Mouse (Mus musculus) erythroblast, adult 5-6 weeks (primary cell): ENCODE data around the gene Prr14l. TPM values are rescaled to one million over a fixed set of nuclear protein-coding genes. Genes with fewer than 3 reads are reported as not detected.
"Not testable (repeated sequence)": the region's sequence is repeated elsewhere in the genome, so short reads cannot be mapped to it uniquely, and the experiment has no call there.

Source experiments
- ATAC-seq: replicated peaks from 2 replicates; pipeline ENCODE4 v1.8.0; 2016; ENCODE audit warnings: moderate number of reproducible peaks, mild to moderate bottlenecking, moderate TSS enrichment, inconsistent platforms; ENCODE audit not compliant: poor library complexity, low FRiP score, severe bottlenecking
- total RNA-seq, 2 experiments: library from RNA; stranded (forward) in 1 of 2; stranded (reverse) in 1 of 2; fragments of 150-400 nt in 1 of 2; fragments of 200-764, 138-1000 nt in 1 of 2; gene quantifications; 2 replicates each; pipeline versions ENCODE4 v1.2.3 to v1.2.4; 2015 to 2017; ENCODE audit warnings: low replicate concordance in 2 of 2

Gene Prr14l
- total RNA-seq (2015; ENCODE audit: low replicate concordance) (8.8 and 16.3 TPM in 2 replicates), total RNA-seq (2017; ENCODE audit: low replicate concordance) (12.3 and 18.7 TPM in 2 replicates)

- peak; percentile 96 for ATAC-seq
Observed at GRCm38 (mm10) chr5:32853731-32854507, at the start of gene Prr14l. Prr14l (minus strand) TSS chr5:32854256.

GRCm38 (mm10) chr5:32886739-32887138, 32.7 kb upstream of the Prr14l start:
- ATAC-seq = no peak

GRCm38 (mm10) chr5:32872346-32872745, 18.3 kb upstream of the Prr14l start:
- ATAC-seq = no peak

- ATAC-seq = no peak
Observed at GRCm38 (mm10) chr5:32869389-32870024, 15.5 kb upstream of the Prr14l start.

GRCm38 (mm10) chr5:32863253-32864228, 9.5 kb upstream of the Prr14l start, which contains the start of gene Depdc5:
Depdc5 (plus strand) TSS chr5:32863701.
- ATAC-seq = peak; percentile 99

- ATAC-seq = no peak
Observed at GRCm38 (mm10) chr5:32862469-32863132, 8.5 kb upstream of the Prr14l start.

GRCm38 (mm10) chr5:32861082-32861481, 7.0 kb upstream of the Prr14l start:
- no peak for ATAC-seq

- ATAC-seq = no peak
Observed at GRCm38 (mm10) chr5:32857781-32858220, 3.7 kb upstream of the Prr14l start.

GRCm38 (mm10) chr5:32855274-32855673, 1.2 kb upstream of the Prr14l start:
- not testable (repeated sequence) for ATAC-seq

GRCm38 (mm10) chr5:32854818-32855217, 762 bp upstream of the Prr14l start:
- ATAC-seq = no peak

- ATAC-seq = 0 out of 2 replicates have a peak, but pooled peaks have one; percentile 12
Observed at GRCm38 (mm10) chr5:32852026-32852425, 2.0 kb downstream of the Prr14l start.

GRCm38 (mm10) chr5:32849580-32849979, 4.5 kb downstream of the Prr14l start:
- ATAC-seq = not testable (repeated sequence)

- ATAC-seq = no peak
Observed at GRCm38 (mm10) chr5:32849178-32849577, 4.9 kb downstream of the Prr14l start.

- ATAC-seq = no peak
Observed at GRCm38 (mm10) chr5:32840029-32840428, 14.0 kb downstream of the Prr14l start.

- no peak for ATAC-seq
Observed at GRCm38 (mm10) chr5:32836976-32837375, 17.1 kb downstream of the Prr14l start.

- ATAC-seq = no peak
Observed at GRCm38 (mm10) chr5:32834497-32834896, 19.6 kb downstream of the Prr14l start.

GRCm38 (mm10) chr5:32830054-32830453, 24.0 kb downstream of the Prr14l start:
- no peak for ATAC-seq

GRCm38 (mm10) chr5:32828766-32829165, 25.3 kb downstream of the Prr14l start:
- ATAC-seq = not testable (repeated sequence)

- no peak for ATAC-seq
Observed at GRCm38 (mm10) chr5:32827009-32827408, 27.0 kb downstream of the Prr14l start, which contains the start of gene Gm20671. Gm20671 (minus strand) TSS chr5:32827109.
